Mouse (Mus musculus) heart, embryonic 12.5 days (tissue): ENCODE measurements around the gene Rnf141. TPM values are rescaled to one million over a fixed set of nuclear protein-coding genes. Genes with fewer than 3 reads are reported as not detected.

ENCODE experiments used
- ATAC-seq: fragments of 200-750 bp; cut with Nextera tagmentation; 2 replicates; pipeline ENCODE4 v1.8.0; 2017; ENCODE audit warnings: moderate TSS enrichment, moderate library complexity; ENCODE audit not compliant: insufficient number of reproducible peaks, low FRiP score
- H3K27ac ChIP-seq: fragments of 300-500 bp; sonication (generic); 2 replicates; pipeline ENCODE4 v1.5.1; 2016; ENCODE audit warnings: mild to moderate bottlenecking, moderate library complexity; ENCODE audit not compliant: poor library complexity, severe bottlenecking
- H3K27me3 ChIP-seq: fragments of 300-500 bp; sonication (generic); replicated peaks from 2 replicates; pipeline ENCODE4 v1.6.1; 2016; ENCODE audit warnings: mild to moderate bottlenecking, moderate library complexity
- H3K36me3 ChIP-seq: fragments of 300-500 bp; sonication (generic); 2 replicates; pipeline ENCODE4 v1.6.1; 2016; ENCODE audit warnings: mild to moderate bottlenecking, moderate library complexity
- H3K4me1 ChIP-seq: fragments of 300-500 bp; sonication (generic); replicated peaks from 2 replicates; pipeline ENCODE4 v1.6.1; 2016; ENCODE audit warnings: mild to moderate bottlenecking
- H3K4me2 ChIP-seq: fragments of 300-500 bp; sonication (generic); 2 replicates; pipeline ENCODE4 v1.6.1; 2016; ENCODE audit warnings: mild to moderate bottlenecking, moderate library complexity
- H3K4me3 ChIP-seq: fragments of 300-500 bp; sonication (generic); 2 replicates; pipeline ENCODE4 v1.5.1; 2016; ENCODE audit warnings: mild to moderate bottlenecking
- H3K9ac ChIP-seq: fragments of 300-500 bp; sonication (generic); 2 replicates; pipeline ENCODE4 v1.6.1; 2016; ENCODE audit warnings: mild to moderate bottlenecking, moderate library complexity
- H3K9me3 ChIP-seq: fragments of 300-500 bp; sonication (generic); replicated peaks from 2 replicates; pipeline ENCODE4 v1.6.1; 2016; ENCODE audit warnings: mild to moderate bottlenecking, moderate library complexity
- WGBS: fragments of 180-500 bp; shearing (Covaris S2); methylation state at CpG from one replicate; pipeline ENCODE4 v1.1.7; 2016; 5-methylcytosine and 5-hydroxymethylcytosine counted together
- polyA plus RNA-seq: library from polyadenylated mRNA; unstranded; fragments of >200 nt; fragmentation: Nextera tagmentation; extraction: Ambion mirVana; gene quantifications from 2 replicates; pipeline ENCODE4 v1.2.1, GENCODE M21; 2016

The Rnf141 gene
- polyA plus RNA-seq, 1 experiment from 2014 or later: 37.9 TPM

DNA sequence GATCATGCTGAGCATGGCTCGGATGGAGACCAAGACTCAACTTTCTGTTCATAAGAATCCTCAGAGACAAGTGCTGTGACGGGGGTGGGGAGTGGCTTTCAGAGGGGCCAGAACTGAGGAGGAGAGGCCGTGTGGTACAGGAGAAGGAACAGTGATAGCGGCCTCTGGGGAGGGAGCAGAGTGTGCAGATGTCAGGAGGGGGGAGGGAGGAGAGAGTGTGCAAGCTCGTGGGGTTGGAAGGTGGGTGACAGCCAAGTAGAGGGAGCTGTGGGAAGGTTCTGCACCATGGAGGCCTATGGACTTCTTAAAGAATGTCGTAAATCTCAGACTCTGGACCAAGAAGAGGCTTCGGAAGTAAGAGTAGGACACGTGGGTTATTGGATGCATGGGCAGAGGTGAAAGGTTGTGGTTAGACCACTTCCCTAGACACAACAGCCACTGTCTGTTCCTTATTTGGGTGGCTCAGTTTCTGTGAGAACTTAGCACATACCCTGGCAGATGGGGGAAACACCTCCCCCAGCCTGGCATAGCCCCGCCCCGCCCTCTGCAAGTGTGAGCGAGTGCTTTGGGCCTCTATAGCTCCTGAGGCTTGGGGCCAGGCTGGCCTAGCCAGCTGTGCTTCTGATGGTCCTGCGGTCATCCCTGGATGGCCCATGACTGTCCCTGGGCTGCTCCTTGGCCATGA lies 47.7 kb downstream of the Rnf141 start:
- Histone ChIP-seq H3K4me1 (0 out of 2 replicates have a peak, but pooled peaks cover 9% of the 10 kb centered on the region), H3K27ac (no peak overlapping the region), H3K4me2 (no peak overlapping the region), H3K36me3 (no peaks in the 10 kb centered on the region), H3K9ac (no peak overlapping the region), H3K4me3 (no peak overlapping the region), H3K9me3 (no peaks in the 10 kb centered on the region), H3K27me3 (no peaks in the 10 kb centered on the region)
- 66% methylated on average over 12 of the region's 12 CpGs for WGBS
- ATAC-seq: no peak

GRCm38 (mm10) chr7:110794722-110795121 lies 49.5 kb downstream of the Rnf141 start:
- H3K4me2 ChIP-seq: no peak overlapping the region
- H3K27ac ChIP-seq: no peak overlapping the region
- no peak overlapping the region for H3K9ac ChIP-seq
- H3K4me3 ChIP-seq: no peak overlapping the region
- H3K4me1 ChIP-seq: 0 out of 2 replicates have a peak, but pooled peaks cover 9% of the 10 kb centered on the region
- ATAC-seq: no peak
- H3K9me3 ChIP-seq: no peaks in the 10 kb centered on the region
- H3K27me3 ChIP-seq: no peaks in the 10 kb centered on the region
- no peaks in the 10 kb centered on the region for H3K36me3 ChIP-seq
- 68% methylated on average over 4 of the region's 4 CpGs for WGBS

- no peaks in the 10 kb centered on the region for H3K36me3 ChIP-seq
- 77% methylated on average over 2 of the region's 2 CpGs for WGBS
- no peak overlapping the region for H3K4me2 ChIP-seq
- H3K9me3 ChIP-seq: no peaks in the 10 kb centered on the region
- ATAC-seq: no peak
- H3K27ac ChIP-seq: no peak overlapping the region
- 0 out of 2 replicates have a peak, but pooled peaks cover 5% of the 10 kb centered on the region for H3K4me1 ChIP-seq
- H3K9ac ChIP-seq: no peak overlapping the region
- no peaks in the 10 kb centered on the region for H3K27me3 ChIP-seq
- no peak overlapping the region for H3K4me3 ChIP-seq
These were observed 51.4 kb downstream of the Rnf141 start for GRCm38 (mm10) chr7:110792834-110793233.

DNA sequence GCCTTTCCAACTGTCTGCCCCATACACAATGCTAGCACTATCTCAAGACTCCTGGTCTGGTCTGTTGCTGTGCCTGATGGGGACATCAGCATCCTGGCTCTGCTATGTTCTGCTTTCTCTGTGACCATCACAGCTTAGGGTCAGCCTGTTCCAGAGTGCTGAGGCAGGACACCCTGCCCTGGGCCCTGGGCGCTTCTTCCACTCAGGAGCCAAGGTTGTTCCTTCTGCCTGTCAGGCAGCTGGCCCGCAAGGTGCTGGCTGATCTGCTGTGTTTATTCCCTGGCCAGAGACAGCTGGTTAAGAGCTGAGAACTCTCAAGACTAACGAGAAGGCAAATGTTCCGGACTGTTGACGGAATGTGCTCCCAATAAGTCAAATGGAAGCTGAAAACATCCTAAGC lies 52.1 kb downstream of the Rnf141 start:
- Histone ChIP-seq H3K9ac (no peak overlapping the region), H3K4me3 (no peak overlapping the region), H3K4me1 (0 out of 2 replicates have a peak, but pooled peaks cover 5% of the 10 kb centered on the region), H3K27ac (no peak overlapping the region), H3K36me3 (no peaks in the 10 kb centered on the region), H3K9me3 (no peaks in the 10 kb centered on the region), H3K4me2 (no peak overlapping the region), H3K27me3 (no peaks in the 10 kb centered on the region)
- 83% methylated on average over 5 of the region's 5 CpGs for WGBS
- no peak for ATAC-seq

- ATAC-seq: no peak
These were observed 53.4 kb downstream of the Rnf141 start for GRCm38 (mm10) chr7:110790878-110791277.

DNA sequence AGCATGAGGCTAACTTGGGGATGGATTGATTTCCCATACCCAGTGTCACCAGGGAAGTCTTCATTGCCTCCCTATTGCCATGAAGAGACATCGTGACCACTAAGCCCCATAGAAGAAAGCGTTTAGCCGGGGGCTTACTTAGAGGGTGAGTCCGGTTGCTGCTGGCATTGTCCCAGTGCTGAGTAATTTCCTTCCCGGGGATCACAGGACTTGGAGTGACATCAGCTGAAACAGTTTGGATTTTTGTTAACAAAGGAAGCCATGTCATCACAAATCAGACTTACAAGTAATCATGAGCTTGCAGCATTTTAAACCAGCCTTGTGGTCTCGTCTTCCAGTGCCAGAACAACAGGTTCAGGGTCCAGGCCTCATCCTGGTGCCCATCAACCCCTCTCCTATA lies 56.9 kb downstream of the Rnf141 start:
- H3K4me3 ChIP-seq: no peak overlapping the region
- H3K4me1 ChIP-seq: peaks cover 24% of the 10 kb centered on the region
- no peak for ATAC-seq
- H3K27me3 ChIP-seq: no peaks in the 10 kb centered on the region
- WGBS: 51% methylated on average over 6 of the region's 6 CpGs
- H3K9me3 ChIP-seq: no peaks in the 10 kb centered on the region
- no peak overlapping the region for H3K9ac ChIP-seq
- no peak overlapping the region for H3K27ac ChIP-seq
- no peaks in the 10 kb centered on the region for H3K36me3 ChIP-seq
- no peak overlapping the region for H3K4me2 ChIP-seq

More at GRCm38 (mm10) chr7:110790878-110791277, 53.4 kb downstream of the Rnf141 start:
- Histone ChIP-seq H3K4me1 (peaks cover 10% of the 10 kb centered on the region), H3K4me3 (no peak overlapping the region), H3K9me3 (no peaks in the 10 kb centered on the region), H3K9ac (no peak overlapping the region), H3K27me3 (no peaks in the 10 kb centered on the region), H3K36me3 (no peaks in the 10 kb centered on the region), H3K4me2 (no peak overlapping the region), H3K27ac (no peak overlapping the region)
- 73% methylated on average over 8 of the region's 8 CpGs for WGBS

DNA sequence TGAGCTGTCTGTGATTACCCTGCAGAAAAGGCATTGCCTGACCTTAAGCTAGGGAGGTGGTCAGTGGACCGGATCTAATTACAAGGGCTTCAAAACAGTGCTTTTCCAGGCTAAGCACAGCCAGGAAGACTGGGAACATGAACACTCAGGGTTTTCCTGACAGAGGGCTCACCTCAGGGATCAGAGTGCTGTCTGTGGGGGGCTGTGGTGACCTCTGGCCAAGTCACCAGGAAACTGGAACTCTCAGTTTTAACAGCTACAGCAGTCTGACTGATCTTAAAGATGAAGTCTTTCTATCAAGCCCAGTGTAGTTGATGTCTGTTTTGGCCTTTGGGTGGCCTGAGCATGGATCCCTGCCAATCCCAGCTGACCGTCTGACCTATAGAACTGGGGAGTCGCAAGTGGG lies 58.5 kb downstream of the Rnf141 start:
- H3K27ac ChIP-seq: no peak overlapping the region
- H3K4me3 ChIP-seq: no peak overlapping the region
- H3K9me3 ChIP-seq: no peaks in the 10 kb centered on the region
- no peaks in the 10 kb centered on the region for H3K27me3 ChIP-seq
- H3K4me2 ChIP-seq: no peak overlapping the region
- 63% methylated on average over 3 of the region's 3 CpGs for WGBS
- ATAC-seq: no peak
- H3K9ac ChIP-seq: no peak overlapping the region
- H3K36me3 ChIP-seq: no peaks in the 10 kb centered on the region
- H3K4me1 ChIP-seq: peaks cover 38% of the 10 kb centered on the region

DNA sequence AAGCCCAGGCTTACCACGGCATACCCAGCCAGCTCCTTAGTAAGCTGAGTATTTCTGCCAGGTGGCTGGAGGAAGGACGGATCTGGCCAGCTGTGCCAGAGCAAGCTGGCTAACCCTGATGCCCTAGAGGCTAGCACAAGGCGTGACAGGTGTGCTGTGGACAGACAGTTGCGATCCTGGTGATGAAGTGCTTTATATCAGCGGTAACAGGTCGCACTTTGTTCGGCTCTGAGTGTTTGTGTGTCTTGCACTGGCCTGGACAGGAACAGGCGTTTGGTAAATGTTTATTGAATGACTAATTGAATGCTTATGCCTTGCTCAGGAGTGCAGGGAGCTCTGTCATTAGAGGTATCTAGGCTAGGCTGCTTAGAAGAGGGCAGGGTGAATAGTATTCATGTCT lies 59.3 kb downstream of the Rnf141 start:
- H3K27me3 ChIP-seq: 0 out of 2 replicates have a peak, but pooled peaks cover under 1% of the 10 kb centered on the region
- H3K27ac ChIP-seq: no peak overlapping the region
- H3K4me2 ChIP-seq: no peak overlapping the region
- H3K9me3 ChIP-seq: no peaks in the 10 kb centered on the region
- peaks cover 38% of the 10 kb centered on the region for H3K4me1 ChIP-seq
- H3K9ac ChIP-seq: no peak overlapping the region
- no peaks in the 10 kb centered on the region for H3K36me3 ChIP-seq
- H3K4me3 ChIP-seq: no peak overlapping the region
- no peak for ATAC-seq
- WGBS: 64% methylated on average over 8 of the region's 8 CpGs

DNA sequence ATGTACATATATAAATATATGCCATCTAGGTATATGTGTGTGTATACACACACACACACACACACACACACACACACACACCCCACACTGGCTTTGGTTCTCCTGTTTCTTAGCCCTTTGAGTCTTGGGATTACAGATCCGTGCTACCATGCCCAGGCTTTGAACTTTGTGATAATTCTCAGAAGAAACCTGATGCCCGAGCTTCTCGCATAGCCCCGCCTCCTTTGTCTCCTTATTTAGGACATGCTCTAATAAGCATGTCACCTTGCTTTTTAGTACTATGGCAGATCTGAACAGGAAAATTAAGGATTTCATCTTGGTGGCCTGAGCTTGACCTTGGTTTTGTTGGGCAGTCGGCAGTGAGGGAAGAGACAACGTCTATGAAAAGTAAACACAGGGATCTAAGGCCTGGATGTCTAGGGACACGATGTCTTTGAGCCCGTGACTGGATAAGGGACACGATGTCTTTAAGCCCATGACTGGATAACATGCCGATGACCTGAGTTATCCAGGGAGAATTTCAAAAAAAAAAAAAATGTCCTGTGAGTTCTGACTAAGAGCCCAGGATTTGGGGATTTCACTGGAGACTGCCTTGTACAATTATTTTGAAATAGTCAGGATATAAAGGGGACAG lies 61.3 kb downstream of the Rnf141 start:
- H3K27ac ChIP-seq: no peak overlapping the region
- WGBS: 49% methylated on average over 10 of the region's 10 CpGs
- H3K9me3 ChIP-seq: no peaks in the 10 kb centered on the region
- ATAC-seq: no peak
- no peak overlapping the region for H3K9ac ChIP-seq
- H3K4me2 ChIP-seq: no peak overlapping the region
- peaks cover 38% of the 10 kb centered on the region for H3K4me1 ChIP-seq
- peaks cover 5% of the 10 kb centered on the region; the same call in 1 of the 2 replicates for H3K36me3 ChIP-seq
- no peak overlapping the region for H3K4me3 ChIP-seq
- H3K27me3 ChIP-seq: 0 out of 2 replicates have a peak, but pooled peaks cover 6% of the 10 kb centered on the region

DNA sequence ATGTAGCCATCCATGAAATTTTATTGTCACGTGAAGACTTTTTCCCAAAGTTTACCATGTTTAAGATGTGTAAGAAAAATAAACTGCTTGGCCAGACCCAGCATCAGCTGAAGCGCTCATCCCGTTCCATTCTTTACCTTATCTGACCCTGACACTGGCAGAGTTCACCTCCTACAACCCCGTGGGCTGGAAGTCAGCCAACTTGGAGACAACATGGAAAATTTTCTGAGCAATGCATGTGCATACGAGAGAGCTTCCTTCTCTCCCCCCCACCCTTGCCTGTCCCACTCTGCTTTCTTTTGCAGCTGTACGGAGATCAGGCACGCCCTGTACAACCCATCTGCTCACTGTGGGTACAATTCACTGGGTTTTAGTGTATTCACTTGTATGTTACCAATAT lies 62.1 kb downstream of the Rnf141 start:
- H3K4me1 ChIP-seq: peaks cover 38% of the 10 kb centered on the region
- H3K4me3 ChIP-seq: no peak overlapping the region
- H3K4me2 ChIP-seq: no peak overlapping the region
- peak; percentile 71 for ATAC-seq
- H3K27ac ChIP-seq: no peak overlapping the region
- 28% methylated on average over 7 of the region's 7 CpGs for WGBS
- no peaks in the 10 kb centered on the region for H3K9me3 ChIP-seq
- H3K9ac ChIP-seq: no peak overlapping the region
- 0 out of 2 replicates have a peak, but pooled peaks cover 6% of the 10 kb centered on the region for H3K27me3 ChIP-seq
- peaks cover 7% of the 10 kb centered on the region; the same call in 1 of the 2 replicates for H3K36me3 ChIP-seq

- Histone ChIP-seq H3K9me3 (no peaks in the 10 kb centered on the region), H3K36me3 (peaks cover 7% of the 10 kb centered on the region; the same call in 1 of the 2 replicates), H3K27ac (no peak overlapping the region), H3K27me3 (0 out of 2 replicates have a peak, but pooled peaks cover 6% of the 10 kb centered on the region), H3K4me2 (no peak overlapping the region), H3K4me3 (no peak overlapping the region), H3K4me1 (peaks cover 42% of the 10 kb centered on the region), H3K9ac (no peak overlapping the region)
- peak; percentile 44; the same call in 1 of the 2 replicates for ATAC-seq
- WGBS: 70% methylated on average over 2 of the region's 2 CpGs
These were observed 63.0 kb downstream of the Rnf141 start for GRCm38 (mm10) chr7:110781231-110781711.
